Mouse (Mus musculus) stomach, embryonic 14.5 days (tissue): Measurements from ENCODE around the gene Cpne8. TPM values are rescaled to one million over a fixed set of nuclear protein-coding genes. Genes with fewer than 3 reads are reported as not detected.

Source experiments
- ATAC-seq: fragments of 200-750 bp; cut with Nextera tagmentation; 2 replicates; pipeline ENCODE4 v1.8.0; 2017; ENCODE audit warnings: low read depth, moderate TSS enrichment; ENCODE audit not compliant: insufficient number of reproducible peaks, insufficient read depth, low FRiP score
- H3K27ac ChIP-seq: fragments of 300-500 bp; sonication (generic); 2 replicates; pipeline ENCODE4 v1.5.1; 2014; ENCODE audit warnings: mild to moderate bottlenecking, low read length, moderate library complexity, mixed read lengths
- H3K27me3 ChIP-seq: fragments of 300-500 bp; sonication (generic); 2 replicates; pipeline ENCODE4 v1.6.1; 2014; ENCODE audit warnings: low read length, control low read depth, mixed read lengths; ENCODE audit not compliant: control insufficient read depth, insufficient read depth
- H3K36me3 ChIP-seq: fragments of 300-500 bp; sonication (generic); 2 replicates; pipeline ENCODE4 v1.6.1; 2014; ENCODE audit warnings: mild to moderate bottlenecking, control low read depth, low read length, moderate library complexity, mixed read lengths; ENCODE audit not compliant: control insufficient read depth, insufficient read depth
- H3K4me1 ChIP-seq: fragments of 300-500 bp; sonication (generic); 2 replicates; pipeline ENCODE4 v1.6.1; 2014; ENCODE audit warnings: low read length, control low read depth, mixed read lengths; ENCODE audit not compliant: control insufficient read depth, insufficient read depth
- H3K4me2 ChIP-seq: fragments of 300-500 bp; sonication (generic); replicated peaks from 2 replicates; pipeline ENCODE4 v1.6.1; 2014; ENCODE audit warnings: low read depth, low read length, control low read depth
- H3K4me3 ChIP-seq: fragments of 300-500 bp; sonication (generic); 2 replicates; pipeline ENCODE4 v1.5.1; 2014; ENCODE audit warnings: low read depth, low read length, control low read depth
- H3K9ac ChIP-seq: fragments of 300-500 bp; sonication (generic); replicated peaks from 2 replicates; pipeline ENCODE4 v1.6.1; 2014; ENCODE audit warnings: low read depth, mild to moderate bottlenecking, control low read depth, low read length, moderate library complexity, mixed read lengths
- H3K9me3 ChIP-seq: fragments of 300-500 bp; sonication (generic); 2 replicates; pipeline ENCODE4 v1.6.1; 2016; ENCODE audit warnings: low read depth, low read length, control low read depth; ENCODE audit not compliant: control insufficient read depth
- WGBS: fragments of 180-500 bp; shearing (Covaris S2); extraction: QIAGEN DNeasy Blood & Tissue Kit; methylation state at CpG from one replicate; pipeline ENCODE4 v1.1.7; 2014; 5-methylcytosine and 5-hydroxymethylcytosine counted together
- polyA plus RNA-seq: library from polyadenylated mRNA; unstranded; fragments of >200 nt; fragmentation: Nextera tagmentation; extraction: Ambion mirVana; gene quantifications from 2 replicates; pipeline ENCODE4 v1.2.1, GENCODE M21; 2014

The Cpne8 gene
- polyA plus RNA-seq, 1 experiment from 2014 or later: 14.1 TPM

DNA sequence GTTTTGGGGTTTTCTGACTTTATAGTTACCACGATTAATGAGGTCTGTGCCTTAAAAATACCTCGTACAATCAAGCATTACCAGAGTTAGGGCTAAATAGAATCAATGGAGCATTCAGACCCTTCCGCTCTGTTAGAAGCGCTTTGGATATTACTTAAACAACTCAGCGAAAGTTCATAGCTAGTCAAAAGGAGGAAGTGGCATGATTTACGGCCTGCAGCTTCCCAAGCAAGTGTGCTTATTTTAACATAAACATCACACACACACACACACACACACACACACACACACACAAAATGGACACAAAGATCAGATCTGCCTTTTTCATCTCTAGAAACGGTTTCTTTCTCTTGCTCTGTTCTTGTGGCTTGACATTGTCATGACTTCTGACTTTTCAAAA is 9.7 kb downstream of the Cpne8 start:
- H3K36me3 ChIP-seq: no peaks in the 10 kb centered on the region
- no peak for ATAC-seq
- 30% methylated on average over 7 of the region's 7 CpGs for WGBS
- no peaks in the 10 kb centered on the region for H3K27me3 ChIP-seq
- H3K4me2 ChIP-seq: no peak overlapping the region
- H3K4me1 ChIP-seq: no peaks in the 10 kb centered on the region
- H3K9me3 ChIP-seq: no peaks in the 10 kb centered on the region
- no peak overlapping the region for H3K27ac ChIP-seq
- H3K4me3 ChIP-seq: no peak overlapping the region
- no peak overlapping the region for H3K9ac ChIP-seq

DNA sequence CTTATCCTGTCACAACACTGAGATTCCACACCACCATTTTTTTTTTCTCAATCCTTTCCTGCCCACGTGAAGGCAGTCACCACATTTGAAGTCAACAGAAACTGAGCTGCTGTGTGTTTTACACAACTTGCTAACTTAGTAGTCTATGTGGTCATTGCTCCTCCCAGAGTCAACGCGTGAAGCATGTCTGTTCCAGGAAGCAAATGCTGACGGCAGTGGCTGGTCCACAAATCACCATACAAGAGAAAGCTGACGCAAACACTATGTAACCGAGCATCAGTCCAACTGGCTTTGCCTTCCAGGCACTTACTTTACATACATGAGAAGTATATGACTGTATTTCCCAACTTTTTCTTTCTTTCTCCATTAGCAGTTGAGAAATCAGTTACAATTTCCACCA is 12.3 kb downstream of the Cpne8 start:
- H3K9ac ChIP-seq: no peak overlapping the region
- H3K36me3 ChIP-seq: no peaks in the 10 kb centered on the region
- H3K27me3 ChIP-seq: no peaks in the 10 kb centered on the region
- H3K9me3 ChIP-seq: no peaks in the 10 kb centered on the region
- no peaks in the 10 kb centered on the region for H3K4me1 ChIP-seq
- H3K27ac ChIP-seq: no peak overlapping the region
- WGBS: 86% methylated on average over 6 of the region's 6 CpGs
- H3K4me3 ChIP-seq: no peak overlapping the region
- no peak for ATAC-seq
- H3K4me2 ChIP-seq: no peak overlapping the region

DNA sequence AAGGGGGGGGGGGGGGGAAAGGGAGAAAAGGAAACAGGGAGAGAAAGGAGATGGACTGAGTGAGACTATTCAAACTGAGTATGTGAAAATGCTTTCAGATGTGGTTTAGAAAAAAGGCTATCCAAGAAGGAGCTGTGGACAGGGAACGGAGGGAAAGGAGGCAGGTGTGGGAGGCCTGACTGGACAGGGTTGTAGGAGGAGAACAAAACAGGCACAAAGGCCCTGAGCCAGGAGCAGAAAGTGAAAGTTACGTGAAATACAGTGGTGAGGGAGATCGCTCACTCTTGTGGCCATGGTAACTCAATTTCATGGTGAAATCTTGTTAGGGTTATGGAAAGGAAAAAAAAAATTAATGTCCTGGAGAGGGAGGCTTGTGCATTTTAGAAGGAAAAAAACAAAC is 14.6 kb downstream of the Cpne8 start:
- Histone ChIP-seq H3K9ac (no peak overlapping the region), H3K27ac (no peak overlapping the region), H3K4me1 (no peaks in the 10 kb centered on the region), H3K36me3 (no peaks in the 10 kb centered on the region), H3K9me3 (no peaks in the 10 kb centered on the region), H3K4me3 (no peak overlapping the region), H3K27me3 (no peaks in the 10 kb centered on the region), H3K4me2 (no peak overlapping the region)
- no peak for ATAC-seq
- WGBS: 80% methylated on average over 3 of the region's 3 CpGs

DNA sequence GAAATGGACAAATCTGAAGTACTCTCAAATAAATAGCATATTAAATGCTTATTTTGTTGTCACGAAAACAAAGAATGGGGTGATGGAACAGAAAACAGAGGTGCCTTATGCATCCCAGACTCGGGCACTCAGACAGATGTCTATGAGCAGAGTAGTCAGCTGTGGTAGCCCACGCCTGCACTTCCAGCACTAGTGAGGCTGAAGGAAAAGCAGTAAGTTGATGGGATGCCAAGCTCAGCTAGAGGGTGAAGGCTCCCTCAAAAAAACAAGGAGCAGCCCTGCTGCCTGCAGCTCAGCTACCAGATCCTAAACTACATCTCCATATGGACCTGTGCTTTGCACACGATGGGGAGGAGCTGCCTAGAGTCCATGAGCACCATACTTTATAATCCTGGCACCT is 15.6 kb downstream of the Cpne8 start:
- H3K4me1 ChIP-seq: no peaks in the 10 kb centered on the region
- no peak overlapping the region for H3K9ac ChIP-seq
- 84% methylated on average over 4 of the region's 4 CpGs for WGBS
- H3K27ac ChIP-seq: no peak overlapping the region
- no peak overlapping the region for H3K4me3 ChIP-seq
- no peaks in the 10 kb centered on the region for H3K9me3 ChIP-seq
- no peak for ATAC-seq
- no peak overlapping the region for H3K4me2 ChIP-seq
- no peaks in the 10 kb centered on the region for H3K36me3 ChIP-seq
- no peaks in the 10 kb centered on the region for H3K27me3 ChIP-seq

DNA sequence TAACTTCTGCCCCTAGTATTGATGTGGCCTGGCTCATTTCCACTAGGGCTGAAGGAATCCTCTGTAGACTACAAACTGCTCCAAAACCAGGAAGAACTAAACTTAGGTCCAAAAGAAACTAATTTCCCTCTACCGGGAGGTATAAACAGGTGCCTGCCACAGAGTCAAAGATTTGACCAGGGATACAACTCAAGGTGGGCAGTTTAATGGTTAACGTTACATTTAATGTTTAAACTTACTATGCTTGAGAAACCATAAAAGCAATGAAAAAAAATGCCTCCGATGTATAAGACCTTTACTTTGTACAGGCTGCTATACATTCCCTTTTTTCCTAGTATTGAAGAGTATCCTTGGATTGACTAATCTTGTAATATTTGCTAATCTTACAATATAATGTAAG is 18.5 kb downstream of the Cpne8 start:
- no peaks in the 10 kb centered on the region for H3K27me3 ChIP-seq
- no peaks in the 10 kb centered on the region for H3K36me3 ChIP-seq
- H3K4me3 ChIP-seq: no peak overlapping the region
- no peak overlapping the region for H3K4me2 ChIP-seq
- no peak overlapping the region for H3K27ac ChIP-seq
- H3K9ac ChIP-seq: no peak overlapping the region
- no peaks in the 10 kb centered on the region for H3K9me3 ChIP-seq
- WGBS: 93% methylated on average over 3 of the region's 3 CpGs
- H3K4me1 ChIP-seq: no peaks in the 10 kb centered on the region
- no peak for ATAC-seq

GRCm38 (mm10) chr15:90658053-90658452 is 21.2 kb downstream of the Cpne8 start:
- WGBS: 51% methylated on average over 2 of the region's 2 CpGs
- Histone ChIP-seq H3K9ac (no peak overlapping the region), H3K4me2 (no peak overlapping the region), H3K4me1 (no peaks in the 10 kb centered on the region), H3K27ac (no peak overlapping the region), H3K36me3 (no peaks in the 10 kb centered on the region), H3K27me3 (no peaks in the 10 kb centered on the region), H3K4me3 (no peak overlapping the region), H3K9me3 (no peaks in the 10 kb centered on the region)
- ATAC-seq: no peak

DNA sequence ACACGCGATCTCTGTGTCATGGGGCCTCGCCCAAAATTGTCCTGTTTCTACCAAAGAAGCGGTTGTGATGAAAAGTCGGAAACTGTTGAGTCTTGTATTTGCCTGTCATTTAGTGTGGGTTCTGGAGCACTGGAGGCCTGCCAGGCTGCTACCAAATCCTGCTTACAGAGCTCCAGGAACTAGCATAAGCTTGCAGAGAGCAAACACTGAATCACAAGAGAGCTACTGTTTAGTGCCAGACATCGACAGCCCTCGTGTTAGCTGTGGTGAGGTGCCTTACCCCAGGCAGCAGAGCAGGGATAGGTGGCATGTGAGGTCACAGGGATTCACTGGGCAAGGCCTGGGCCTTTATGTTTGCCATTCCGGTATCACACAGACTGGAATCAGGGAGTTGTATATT is 22.7 kb downstream of the Cpne8 start:
- H3K4me2 ChIP-seq: no peak overlapping the region
- no peaks in the 10 kb centered on the region for H3K4me1 ChIP-seq
- WGBS: 71% methylated on average over 8 of the region's 8 CpGs
- no peak for ATAC-seq
- no peaks in the 10 kb centered on the region for H3K9me3 ChIP-seq
- no peaks in the 10 kb centered on the region for H3K27me3 ChIP-seq
- H3K36me3 ChIP-seq: no peaks in the 10 kb centered on the region
- H3K9ac ChIP-seq: no peak overlapping the region
- H3K4me3 ChIP-seq: no peak overlapping the region
- H3K27ac ChIP-seq: no peak overlapping the region

GRCm38 (mm10) chr15:90647011-90647577 is 32.1 kb downstream of the Cpne8 start:
- Histone ChIP-seq H3K27ac (no peak overlapping the region), H3K4me3 (no peak overlapping the region), H3K4me2 (no peak overlapping the region), H3K4me1 (no peaks in the 10 kb centered on the region), H3K36me3 (no peaks in the 10 kb centered on the region), H3K27me3 (no peaks in the 10 kb centered on the region), H3K9ac (no peak overlapping the region), H3K9me3 (no peaks in the 10 kb centered on the region)
- ATAC-seq: no peak
- WGBS: 92% methylated on average over 5 of the region's 5 CpGs

DNA sequence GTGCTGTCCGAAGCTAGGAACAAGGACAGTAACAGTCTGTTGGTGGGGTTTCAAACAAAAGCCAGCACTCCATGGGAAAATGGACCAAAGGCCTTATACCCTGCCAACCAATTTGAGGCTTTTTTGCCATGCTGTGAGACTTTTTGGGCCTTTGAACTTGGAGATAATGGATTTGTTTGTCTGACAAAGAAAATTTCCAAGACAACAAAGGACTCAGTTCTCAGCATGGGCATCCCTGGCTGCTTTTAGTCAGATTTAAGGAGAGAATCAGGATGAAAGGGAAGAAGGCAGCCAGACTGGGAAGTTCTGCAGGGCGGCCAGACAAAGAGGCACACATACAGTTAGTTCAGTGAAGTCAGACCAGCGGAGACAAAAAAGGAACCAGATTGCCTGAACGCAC is 32.9 kb downstream of the Cpne8 start:
- Histone ChIP-seq H3K9ac (no peak overlapping the region), H3K27ac (no peak overlapping the region), H3K4me2 (no peak overlapping the region), H3K36me3 (no peaks in the 10 kb centered on the region), H3K9me3 (no peaks in the 10 kb centered on the region), H3K4me3 (no peak overlapping the region), H3K4me1 (no peaks in the 10 kb centered on the region), H3K27me3 (no peaks in the 10 kb centered on the region)
- WGBS: 87% methylated on average over 4 of the region's 4 CpGs
- no peak for ATAC-seq
